Mouse (Mus musculus): ENCODE measurements around the gene Myadm.
A peak's percentile ranks its signal among the peaks of the same experiment; 100 is the strongest.
"Not testable (repeated sequence)": the region's sequence is repeated elsewhere in the genome, so short reads cannot be mapped to it uniquely, and the experiment has no call there.

Myadm gene

DNA sequence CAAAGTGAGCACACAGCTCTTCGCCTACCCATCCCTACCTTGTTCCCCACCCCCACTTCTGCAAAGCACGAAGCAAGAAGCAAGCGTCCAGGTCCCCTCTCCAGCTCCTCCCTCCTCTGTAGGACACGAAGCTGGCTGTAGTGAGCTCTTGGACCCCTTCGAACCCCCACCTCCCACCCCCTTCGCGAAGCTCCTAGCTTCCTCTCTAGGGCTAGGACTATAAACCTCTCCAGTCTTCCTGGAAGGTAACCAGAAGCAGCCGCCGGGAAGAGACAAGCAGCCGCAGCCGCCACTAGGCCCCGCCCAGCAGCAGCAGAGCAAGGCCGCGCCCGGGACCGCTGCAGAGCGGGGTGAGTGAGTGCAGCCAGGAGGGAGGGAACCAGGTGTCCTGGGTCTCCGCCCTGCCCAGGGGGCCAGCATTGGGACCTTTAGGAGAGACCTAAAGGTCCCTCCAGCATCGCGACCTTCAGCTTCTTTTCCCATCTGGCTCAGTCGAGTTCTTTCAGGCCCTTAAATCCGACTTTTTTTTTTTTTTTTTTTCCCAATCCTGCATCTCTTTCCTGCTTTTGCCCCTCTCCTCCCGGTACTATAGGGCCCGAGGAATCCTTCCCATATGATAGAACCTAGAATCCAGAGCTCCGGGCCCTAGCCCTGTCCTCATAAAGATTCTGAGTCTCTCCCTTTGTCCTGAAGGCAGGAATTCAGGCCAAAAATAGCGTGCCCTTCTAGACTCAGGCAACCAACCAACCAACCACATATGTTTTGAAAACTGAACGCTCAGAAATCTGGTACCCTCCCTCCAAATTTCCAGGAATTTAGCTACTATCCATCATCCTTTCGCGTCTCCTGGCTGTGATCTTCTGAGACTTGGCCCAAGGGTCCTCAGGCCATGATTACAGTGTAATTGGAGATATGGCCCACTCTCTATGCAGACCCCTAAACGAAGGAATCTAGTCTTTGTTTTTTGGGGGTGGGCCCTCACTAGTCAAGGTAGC, at the start of gene Myadm, which contains the start of gene Prkcg:
Gene Myadm, plus strand, starts transcription at position 105 of the 995 bp plus-strand sequence.
Gene Prkcg, plus strand, starts transcription at position 204 of the 995 bp plus-strand sequence.
- peak; percentile 88 for DNase-seq (ENCODE audit: low spot score)

DNA sequence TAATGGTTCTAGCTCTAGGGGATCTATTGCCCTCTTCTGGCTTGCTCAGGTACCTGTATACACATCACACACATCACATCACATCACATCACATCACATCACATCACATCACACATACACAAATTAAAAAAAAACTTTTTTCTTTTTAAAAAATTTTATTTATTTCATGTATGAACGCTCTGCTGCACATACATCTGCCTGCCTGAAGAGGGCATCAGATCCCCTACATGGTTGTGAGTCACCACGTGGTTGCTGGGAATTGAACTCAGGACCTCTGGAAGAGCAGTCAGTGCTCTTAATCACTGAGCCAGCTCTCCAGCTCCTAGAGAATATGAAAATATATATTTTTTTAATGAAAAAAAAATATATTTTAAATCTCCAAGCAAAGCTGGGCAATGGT, 49.7 kb upstream of the Myadm start:
- no peak for DNase-seq (ENCODE audit: low spot score)

DNA sequence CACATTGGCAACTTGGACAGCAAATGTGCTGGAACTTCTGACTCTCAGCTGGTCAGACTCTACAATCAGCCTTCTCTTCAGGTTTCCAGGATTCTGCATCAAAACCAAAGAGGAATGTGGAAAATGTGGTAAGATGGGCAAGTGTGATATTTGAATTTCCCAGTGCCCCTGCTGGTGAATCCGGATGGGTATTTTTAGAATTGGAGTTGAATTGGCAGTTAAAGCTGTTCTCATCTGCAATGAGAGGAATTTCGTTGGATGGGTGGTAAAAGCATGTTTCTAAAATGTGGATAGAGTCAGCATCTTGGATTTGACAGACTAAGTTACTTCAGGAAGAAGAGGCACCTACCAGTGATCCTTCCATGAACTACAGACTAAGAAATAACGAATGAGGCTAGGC, 28.2 kb upstream of the Myadm start:
- DNase-seq (ENCODE audit: low spot score) = no peak

- DNase-seq (ENCODE audit: low spot score) = no peak
Measured at GRCm38 (mm10) chr7:3261446-3261845, 27.4 kb upstream of the Myadm start.

DNA sequence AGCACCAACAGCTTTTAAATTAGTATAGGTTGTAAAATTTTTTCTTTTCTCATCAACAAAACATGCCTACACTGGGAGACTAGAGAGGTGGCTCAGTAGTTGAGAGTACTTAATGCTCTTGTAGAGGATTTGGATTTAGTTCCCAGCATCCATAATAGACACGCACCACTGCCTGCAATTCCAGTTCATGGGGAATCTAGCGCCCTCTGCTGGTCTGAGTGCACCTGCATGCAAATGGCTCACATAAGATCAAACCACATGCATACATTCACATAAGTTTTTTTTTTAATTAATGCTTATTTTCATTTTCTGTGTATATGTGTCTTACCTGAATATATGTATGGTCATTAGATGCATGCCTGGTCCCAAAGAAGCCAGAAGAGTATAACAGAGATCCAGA, 26.1 kb upstream of the Myadm start:
- DNase-seq (ENCODE audit: low spot score) = peak; percentile 63

- DNase-seq (ENCODE audit: low spot score) = no peak
Measured at GRCm38 (mm10) chr7:3264390-3265022, 24.4 kb upstream of the Myadm start.

- no peak for DNase-seq (ENCODE audit: low spot score)
Measured at GRCm38 (mm10) chr7:3265311-3265710, 23.6 kb upstream of the Myadm start.

- DNase-seq (ENCODE audit: low spot score) = no peak
Measured at GRCm38 (mm10) chr7:3267261-3267660, 21.6 kb upstream of the Myadm start.

DNA sequence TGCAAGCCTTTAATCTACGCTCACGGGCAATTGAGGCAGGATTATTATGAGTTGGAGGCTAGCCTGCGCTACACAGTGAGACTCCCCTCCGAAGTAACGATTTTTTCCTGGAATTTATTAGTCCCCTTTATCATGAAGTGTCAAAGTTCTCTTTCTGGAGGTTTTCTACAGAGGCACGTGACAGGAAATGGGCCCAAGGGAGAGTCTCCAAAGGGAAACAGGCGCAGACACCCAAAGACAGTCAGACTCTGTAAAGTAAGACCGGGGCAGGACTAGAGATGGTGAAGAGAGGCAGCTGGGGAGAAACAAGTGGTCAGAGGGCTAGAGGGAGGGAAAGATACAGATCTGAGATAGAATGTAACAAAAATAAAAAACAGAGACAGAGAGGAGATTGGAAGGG, 21.0 kb upstream of the Myadm start:
- DNase-seq (ENCODE audit: low spot score) = no peak

DNA sequence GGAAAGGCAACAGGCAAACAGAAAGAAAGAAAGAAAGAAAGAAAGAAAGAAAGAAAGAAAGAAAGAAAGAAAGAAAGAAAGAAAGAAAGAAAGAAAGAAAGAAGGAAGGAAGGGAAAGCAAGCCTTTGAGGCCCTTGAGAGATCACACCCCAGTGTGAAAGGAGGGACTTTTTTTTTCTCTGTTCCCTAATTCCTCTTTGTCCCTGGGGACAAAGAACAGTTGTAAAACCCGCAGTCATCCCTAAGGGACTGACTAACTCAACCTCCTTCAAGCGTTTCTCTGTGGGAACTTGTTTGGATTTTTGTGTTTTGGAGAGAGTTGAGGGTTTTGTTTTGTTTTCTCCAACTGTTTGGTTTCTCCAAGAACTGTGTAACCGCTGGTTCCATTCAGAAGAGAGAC, 20.6 kb upstream of the Myadm start:
- no peak for DNase-seq (ENCODE audit: low spot score)

GRCm38 (mm10) chr7:3272206-3272605, 16.7 kb upstream of the Myadm start:
- no peak for DNase-seq (ENCODE audit: low spot score)

GRCm38 (mm10) chr7:3275455-3276170, 13.3 kb upstream of the Myadm start:
- no peak for DNase-seq (ENCODE audit: low spot score)

DNA sequence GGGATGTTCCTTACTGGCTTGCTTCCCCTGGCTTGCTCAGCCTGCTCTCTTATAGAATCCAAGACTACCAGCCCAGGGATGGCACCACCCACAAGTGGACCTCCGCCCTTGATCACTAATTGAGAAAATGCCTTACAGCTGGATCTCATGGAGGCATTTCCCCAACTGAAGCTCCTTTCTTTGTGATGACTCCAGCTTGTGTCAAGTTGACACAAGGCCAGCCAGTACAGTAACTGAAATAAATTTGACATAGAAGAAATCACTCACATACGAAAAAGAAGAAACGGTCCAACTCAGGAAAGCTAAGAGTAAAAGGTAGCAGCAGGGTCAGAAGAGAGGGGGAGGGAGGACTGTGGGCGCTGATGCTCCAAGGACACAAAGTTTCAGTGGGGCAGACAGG, 12.1 kb upstream of the Myadm start:
- DNase-seq (ENCODE audit: low spot score) = not testable (repeated sequence)

- DNase-seq (ENCODE audit: low spot score) = no peak
Measured at GRCm38 (mm10) chr7:3280080-3280653, 8.7 kb upstream of the Myadm start.

GRCm38 (mm10) chr7:3280654-3281153, 8.2 kb upstream of the Myadm start:
- no peak for DNase-seq (ENCODE audit: low spot score)

- DNase-seq (ENCODE audit: low spot score) = no peak
Measured at GRCm38 (mm10) chr7:3281741-3282140, 7.1 kb upstream of the Myadm start.

- no peak for DNase-seq (ENCODE audit: low spot score)
Measured at GRCm38 (mm10) chr7:3283081-3283875, 5.6 kb upstream of the Myadm start.

- DNase-seq (ENCODE audit: low spot score) = no peak
Measured at GRCm38 (mm10) chr7:3284604-3285003, 4.3 kb upstream of the Myadm start.

GRCm38 (mm10) chr7:3286036-3286435, 2.8 kb upstream of the Myadm start:
- DNase-seq (ENCODE audit: low spot score) = no peak

DNA sequence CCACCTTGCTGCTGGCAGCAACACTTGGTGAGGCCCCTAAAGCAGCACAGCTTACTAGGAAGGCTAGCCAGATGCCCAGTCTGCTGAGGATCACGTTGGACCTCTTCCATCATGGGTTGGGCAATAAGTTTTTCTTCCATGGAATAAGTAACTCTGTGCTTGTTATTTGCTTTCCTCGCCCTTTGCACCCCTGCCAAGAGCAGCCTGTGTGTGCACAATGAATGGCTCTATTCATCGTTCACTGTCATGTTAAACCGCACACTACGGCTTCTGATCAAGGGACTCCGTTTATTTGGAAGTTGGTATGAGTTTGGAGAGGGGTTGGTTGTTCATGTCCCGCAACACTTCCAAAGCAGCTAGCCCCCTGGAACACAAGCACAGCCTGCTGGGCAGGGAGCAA, 1.7 kb upstream of the Myadm start:
- DNase-seq (ENCODE audit: low spot score) = no peak
